Mouse (Mus musculus): ENCODE results near the gene Foxp4. TPM values are rescaled to one million over a fixed set of nuclear protein-coding genes. Genes with fewer than 3 reads are reported as not detected.
A peak's percentile ranks its signal among the peaks of the same experiment; 100 is the strongest.

Foxp4 gene
- polyA plus RNA-seq, 1 experiment from 2014 or later: 30.7 TPM

- peak overlapping the region; percentile 95 for H3K4me3 ChIP-seq (ENCODE audit: low read depth, low read length)
- H3K27ac ChIP-seq (replicated peaks; ENCODE audit: low read depth, low read length): no peak overlapping the region; the same call in 1 of the 2 replicates
- WGBS: under 1% methylated on average over 28 of the region's 28 CpGs
- peak overlapping the region; percentile 95 for H3K9ac ChIP-seq (ENCODE audit: low read length)
- peak overlapping the region; percentile 92 for H3K4me2 ChIP-seq (ENCODE audit: low read depth, severe bottlenecking)
- H3K9me3 ChIP-seq (ENCODE audit: control insufficient read depth, low read length): no peaks in the 10 kb centered on the region
- peaks cover 4% of the 10 kb centered on the region; the same call in 1 of the 2 replicates for H3K36me3 ChIP-seq (ENCODE audit: control insufficient read depth, insufficient read depth, low read length)
- 0 out of 2 replicates have a peak, but pooled peaks have one; percentile 2 for ATAC-seq (ENCODE audit: insufficient number of reproducible peaks, low FRiP score, low TSS enrichment, low read depth)
- DNase-seq (ENCODE audit: low spot score): peak; percentile 63
- H3K4me1 ChIP-seq (ENCODE audit: control insufficient read depth, insufficient read depth, low read length): peaks cover 21% of the 10 kb centered on the region
- H3K27me3 ChIP-seq (ENCODE audit: control insufficient read depth, insufficient read depth, low read length): peaks cover 12% of the 10 kb centered on the region
Observed at GRCm38 (mm10) chr17:47923011-47923677, 1.3 kb downstream of the Foxp4 start.

DNA sequence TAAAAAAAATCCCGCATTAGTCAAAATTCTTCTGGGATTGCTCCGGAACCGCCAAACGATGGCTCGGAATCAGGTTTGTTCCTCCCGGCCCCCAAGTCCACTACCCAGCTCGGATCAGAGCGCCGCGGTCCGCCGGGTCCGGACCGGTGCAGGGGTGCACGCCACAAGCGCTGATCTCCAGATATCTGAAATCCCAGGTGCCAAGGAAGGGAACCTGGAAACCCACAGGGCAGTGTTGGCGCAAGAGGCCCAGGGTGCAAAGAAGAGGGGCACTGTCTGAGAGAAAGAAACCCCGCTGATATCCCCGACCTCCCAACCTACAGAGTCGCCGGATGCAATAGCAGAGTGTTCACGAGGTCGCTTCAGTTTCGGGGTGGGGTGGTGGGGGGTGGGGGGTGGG is 1.9 kb downstream of the Foxp4 start:
- Histone ChIP-seq H3K9me3 (ENCODE audit: control insufficient read depth, low read length) (no peaks in the 10 kb centered on the region), H3K4me3 (ENCODE audit: low read depth, low read length) (peak overlapping the region; percentile 95), H3K4me2 (ENCODE audit: low read depth, severe bottlenecking) (peak overlapping the region; percentile 92), H3K27ac (replicated peaks; ENCODE audit: low read depth, low read length) (no peak overlapping the region), H3K4me1 (ENCODE audit: control insufficient read depth, insufficient read depth, low read length) (peaks cover 21% of the 10 kb centered on the region), H3K9ac (ENCODE audit: low read length) (peak overlapping the region; percentile 95), H3K36me3 (ENCODE audit: control insufficient read depth, insufficient read depth, low read length) (peaks cover 4% of the 10 kb centered on the region; the same call in 1 of the 2 replicates), H3K27me3 (ENCODE audit: control insufficient read depth, insufficient read depth, low read length) (peaks cover 12% of the 10 kb centered on the region)
- ATAC-seq (ENCODE audit: insufficient number of reproducible peaks, low FRiP score, low TSS enrichment, low read depth) (no peak), DNase-seq (ENCODE audit: low spot score) (peak; percentile 43)
- under 1% methylated on average over 24 of the region's 24 CpGs for WGBS

DNA sequence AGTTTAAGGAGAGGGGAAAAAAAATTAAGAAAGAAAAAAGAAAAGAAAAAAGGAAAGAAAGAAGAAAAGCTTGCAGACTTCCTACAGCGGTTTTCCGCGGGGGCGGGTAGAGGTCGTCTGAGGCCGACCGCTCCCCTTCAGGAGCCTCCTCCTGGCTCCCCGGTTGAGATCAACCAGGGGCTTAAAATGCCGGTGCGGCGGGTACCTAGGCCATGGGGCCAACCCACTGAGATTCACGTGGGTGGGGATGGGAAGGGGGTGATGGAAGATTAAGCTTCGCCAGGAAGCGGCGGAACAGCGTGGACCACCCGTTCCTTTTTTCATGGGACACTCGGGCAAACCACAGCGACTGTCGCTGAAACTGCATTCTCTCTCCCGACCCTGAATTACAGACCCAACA is 2.3 kb downstream of the Foxp4 start:
- H3K4me1 ChIP-seq (ENCODE audit: control insufficient read depth, insufficient read depth, low read length): peaks cover 21% of the 10 kb centered on the region
- no peak overlapping the region for H3K27ac ChIP-seq (replicated peaks; ENCODE audit: low read depth, low read length)
- 3% methylated on average over 21 of the region's 21 CpGs for WGBS
- peaks cover 12% of the 10 kb centered on the region for H3K27me3 ChIP-seq (ENCODE audit: control insufficient read depth, insufficient read depth, low read length)
- peak overlapping the region; percentile 92 for H3K4me2 ChIP-seq (ENCODE audit: low read depth, severe bottlenecking)
- peaks cover 4% of the 10 kb centered on the region; the same call in 1 of the 2 replicates for H3K36me3 ChIP-seq (ENCODE audit: control insufficient read depth, insufficient read depth, low read length)
- ATAC-seq (ENCODE audit: insufficient number of reproducible peaks, low FRiP score, low TSS enrichment, low read depth) (no peak), DNase-seq (ENCODE audit: low spot score) (peak; percentile 39)
- H3K9ac ChIP-seq (ENCODE audit: low read length): peak overlapping the region; percentile 95; the same call in 1 of the 2 replicates
- peak overlapping the region; percentile 95 for H3K4me3 ChIP-seq (ENCODE audit: low read depth, low read length)
- H3K9me3 ChIP-seq (ENCODE audit: control insufficient read depth, low read length): no peaks in the 10 kb centered on the region

GRCm38 (mm10) chr17:47921136-47921665 is 3.2 kb downstream of the Foxp4 start:
- H3K4me1 ChIP-seq (ENCODE audit: control insufficient read depth, insufficient read depth, low read length): peaks cover 21% of the 10 kb centered on the region
- H3K36me3 ChIP-seq (ENCODE audit: control insufficient read depth, insufficient read depth, low read length): peaks cover 4% of the 10 kb centered on the region; the same call in 1 of the 2 replicates
- peaks cover 12% of the 10 kb centered on the region for H3K27me3 ChIP-seq (ENCODE audit: control insufficient read depth, insufficient read depth, low read length)
- WGBS: 34% methylated on average over 4 of the region's 4 CpGs
- no peaks in the 10 kb centered on the region for H3K9me3 ChIP-seq (ENCODE audit: control insufficient read depth, low read length)
- H3K9ac ChIP-seq (ENCODE audit: low read length): peak overlapping the region; percentile 1
- H3K27ac ChIP-seq (replicated peaks; ENCODE audit: low read depth, low read length): no peak overlapping the region
- peak overlapping the region; percentile 92 for H3K4me2 ChIP-seq (ENCODE audit: low read depth, severe bottlenecking)
- ATAC-seq (ENCODE audit: insufficient number of reproducible peaks, low FRiP score, low TSS enrichment, low read depth): no peak
- DNase-seq (ENCODE audit: low spot score): no peak
- H3K4me3 ChIP-seq (ENCODE audit: low read depth, low read length): peak overlapping the region; percentile 95

GRCm38 (mm10) chr17:47919826-47920225 is 4.6 kb downstream of the Foxp4 start:
- H3K27ac ChIP-seq (replicated peaks; ENCODE audit: low read depth, low read length): no peak overlapping the region
- ATAC-seq (ENCODE audit: insufficient number of reproducible peaks, low FRiP score, low TSS enrichment, low read depth): no peak
- no peak overlapping the region for H3K9ac ChIP-seq (ENCODE audit: low read length)
- DNase-seq (ENCODE audit: low spot score): no peak
- peaks cover 21% of the 10 kb centered on the region for H3K4me1 ChIP-seq (ENCODE audit: control insufficient read depth, insufficient read depth, low read length)
- peaks cover 4% of the 10 kb centered on the region; the same call in 1 of the 2 replicates for H3K36me3 ChIP-seq (ENCODE audit: control insufficient read depth, insufficient read depth, low read length)
- H3K4me3 ChIP-seq (ENCODE audit: low read depth, low read length): no peak overlapping the region
- no peak overlapping the region for H3K4me2 ChIP-seq (ENCODE audit: low read depth, severe bottlenecking)
- peaks cover 12% of the 10 kb centered on the region for H3K27me3 ChIP-seq (ENCODE audit: control insufficient read depth, insufficient read depth, low read length)
- 48% methylated on average over 5 of the region's 5 CpGs for WGBS
- H3K9me3 ChIP-seq (ENCODE audit: control insufficient read depth, low read length): no peaks in the 10 kb centered on the region

- Histone ChIP-seq H3K27me3 (ENCODE audit: control insufficient read depth, insufficient read depth, low read length) (peaks cover 12% of the 10 kb centered on the region), H3K27ac (replicated peaks; ENCODE audit: low read depth, low read length) (no peak overlapping the region), H3K9ac (ENCODE audit: low read length) (no peak overlapping the region), H3K4me1 (ENCODE audit: control insufficient read depth, insufficient read depth, low read length) (peaks cover 21% of the 10 kb centered on the region), H3K4me3 (ENCODE audit: low read depth, low read length) (no peak overlapping the region), H3K4me2 (ENCODE audit: low read depth, severe bottlenecking) (no peak overlapping the region), H3K36me3 (ENCODE audit: control insufficient read depth, insufficient read depth, low read length) (peaks cover 4% of the 10 kb centered on the region; the same call in 1 of the 2 replicates), H3K9me3 (ENCODE audit: control insufficient read depth, low read length) (no peaks in the 10 kb centered on the region)
- DNase-seq (ENCODE audit: low spot score): no peak
- ATAC-seq (ENCODE audit: insufficient number of reproducible peaks, low FRiP score, low TSS enrichment, low read depth): no peak
- WGBS: 84% methylated on average over 5 of the region's 5 CpGs
Observed at GRCm38 (mm10) chr17:47917907-47918306, 6.5 kb downstream of the Foxp4 start.

GRCm38 (mm10) chr17:47917212-47917611 is 7.2 kb downstream of the Foxp4 start:
- Histone ChIP-seq H3K27me3 (ENCODE audit: control insufficient read depth, insufficient read depth, low read length) (peaks cover 12% of the 10 kb centered on the region), H3K9ac (ENCODE audit: low read length) (no peak overlapping the region), H3K4me3 (ENCODE audit: low read depth, low read length) (no peak overlapping the region), H3K4me1 (ENCODE audit: control insufficient read depth, insufficient read depth, low read length) (peaks cover 18% of the 10 kb centered on the region), H3K36me3 (ENCODE audit: control insufficient read depth, insufficient read depth, low read length) (peaks cover 4% of the 10 kb centered on the region; the same call in 1 of the 2 replicates), H3K27ac (replicated peaks; ENCODE audit: low read depth, low read length) (no peak overlapping the region), H3K9me3 (ENCODE audit: control insufficient read depth, low read length) (no peaks in the 10 kb centered on the region), H3K4me2 (ENCODE audit: low read depth, severe bottlenecking) (no peak overlapping the region)
- DNase-seq (ENCODE audit: low spot score) (no peak), ATAC-seq (ENCODE audit: insufficient number of reproducible peaks, low FRiP score, low TSS enrichment, low read depth) (no peak)
- 85% methylated on average over 3 of the region's 3 CpGs for WGBS

DNA sequence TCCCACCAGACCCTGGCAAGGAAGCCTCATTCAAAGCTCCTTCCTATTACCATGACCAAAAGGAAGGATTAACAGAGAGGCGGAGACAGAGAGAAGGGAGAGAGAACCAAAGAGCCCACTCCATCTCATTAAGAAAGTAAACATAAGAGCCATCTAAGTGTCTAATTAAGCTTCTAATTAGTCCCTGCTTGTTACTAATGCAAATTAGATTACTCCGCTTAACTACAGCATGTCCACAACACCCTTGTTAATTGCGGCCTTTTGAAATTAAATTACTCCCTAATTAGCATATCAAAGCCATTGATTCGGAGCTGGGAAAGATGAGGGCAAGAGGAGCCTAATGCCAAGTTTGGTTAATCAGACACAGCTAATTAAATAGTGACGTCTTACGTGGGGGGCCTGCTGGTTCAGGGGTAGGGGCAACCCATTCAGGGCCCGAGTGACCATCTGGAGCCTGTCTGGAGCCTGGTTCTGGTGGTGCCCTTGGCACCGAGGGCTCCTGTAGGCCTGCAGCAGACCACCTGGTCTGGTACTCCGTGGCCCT is 9.7 kb downstream of the Foxp4 start:
- Histone ChIP-seq H3K27ac (replicated peaks; ENCODE audit: low read depth, low read length) (no peak overlapping the region), H3K4me2 (ENCODE audit: low read depth, severe bottlenecking) (no peak overlapping the region), H3K9ac (ENCODE audit: low read length) (no peak overlapping the region), H3K4me1 (ENCODE audit: control insufficient read depth, insufficient read depth, low read length) (peaks cover 7% of the 10 kb centered on the region), H3K27me3 (ENCODE audit: control insufficient read depth, insufficient read depth, low read length) (0 out of 2 replicates have a peak, but pooled peaks cover 2% of the 10 kb centered on the region), H3K36me3 (ENCODE audit: control insufficient read depth, insufficient read depth, low read length) (peaks cover 4% of the 10 kb centered on the region; the same call in 1 of the 2 replicates), H3K9me3 (ENCODE audit: control insufficient read depth, low read length) (no peaks in the 10 kb centered on the region), H3K4me3 (ENCODE audit: low read depth, low read length) (no peak overlapping the region)
- 28% methylated on average over 9 of the region's 9 CpGs for WGBS
- no peak for ATAC-seq (ENCODE audit: insufficient number of reproducible peaks, low FRiP score, low TSS enrichment, low read depth)
- no peak for DNase-seq (ENCODE audit: low spot score)

Data from limb, embryonic 11.5 days (tissue).